Mouse (Mus musculus): ENCODE results near the gene Olfr666. TPM values are rescaled to one million over a fixed set of nuclear protein-coding genes. Genes with fewer than 3 reads are reported as not detected.
"Not testable (repeated sequence)": the region's sequence is repeated elsewhere in the genome, so short reads cannot be mapped to it uniquely, and the experiment has no call there.

The Olfr666 gene
- polyA plus RNA-seq (2015; fragmentation: Nextera tagmentation; extraction: Ambion mirVana): not detected in 2 replicates

DNA sequence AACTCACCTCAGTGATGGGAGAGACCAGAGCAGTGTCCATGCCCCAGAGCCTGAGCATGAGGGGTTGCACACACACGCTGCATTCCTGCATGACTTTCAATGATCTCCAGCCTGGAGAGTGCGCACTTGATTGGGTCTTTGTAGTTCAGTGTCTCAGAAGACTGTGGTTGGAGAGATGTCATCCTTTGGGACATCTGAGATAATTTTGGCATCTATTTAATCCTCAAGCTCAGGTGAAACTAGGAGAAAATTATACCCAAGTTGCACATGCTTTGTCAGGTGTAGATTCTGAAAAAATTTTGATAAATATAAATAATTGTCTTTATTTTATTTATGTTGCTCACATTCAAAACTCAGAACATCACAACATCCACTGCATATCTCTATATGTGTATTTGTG, at the start of gene Olfr666:
Olfr666 (minus strand) TSS at position 101 of the 400 bp plus-strand sequence.
- Histone ChIP-seq H3K9me3 (no peaks in the 10 kb centered on the region), H3K9ac (no peak within 1 kb of the TSS), H3K4me2 (no peak within 1 kb of the TSS), H3K27ac (replicated peaks) (no peak within 1 kb of the TSS), H3K36me3 (no peaks in the 10 kb centered on the region), H3K4me3 (no peak within 1 kb of the TSS), H3K27me3 (replicated peaks) (no peaks in the 10 kb centered on the region), H3K4me1 (no peaks in the 10 kb centered on the region)
- 70% methylated on average over 2 of the region's 2 CpGs for WGBS
- no peak for ATAC-seq (ENCODE audit: extremely low read depth, insufficient number of reproducible peaks, low FRiP score, low TSS enrichment)

DNA sequence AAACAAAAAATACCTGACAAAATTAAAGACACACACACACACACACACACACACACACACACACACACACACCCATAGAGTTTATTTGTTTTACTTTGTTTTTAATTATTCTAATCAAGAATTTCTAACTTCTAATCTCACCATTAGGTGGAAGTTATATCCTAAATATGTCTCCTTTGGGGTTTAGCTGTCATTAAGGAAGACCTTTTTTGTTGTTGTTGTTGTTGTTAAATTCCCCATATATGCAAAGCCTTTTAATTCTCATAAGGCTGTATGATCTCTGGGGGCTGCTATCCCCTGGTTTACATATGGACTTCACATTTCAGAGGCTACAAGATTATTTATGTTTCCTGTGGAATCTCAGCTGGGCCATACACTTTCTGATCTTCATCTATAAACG, 38.2 kb upstream of the Olfr666 start, which contains the start of gene Olfr669:
Olfr669 (plus strand) TSS at position 301 of the 400 bp plus-strand sequence.
- Histone ChIP-seq H3K27me3 (replicated peaks) (no peaks in the 10 kb centered on the region), H3K4me1 (no peaks in the 10 kb centered on the region), H3K4me3 (no peak within 1 kb of the TSS), H3K9ac (no peak within 1 kb of the TSS), H3K9me3 (no peaks in the 10 kb centered on the region), H3K4me2 (no peak within 1 kb of the TSS), H3K27ac (replicated peaks) (no peak within 1 kb of the TSS), H3K36me3 (no peaks in the 10 kb centered on the region)
- ATAC-seq (ENCODE audit: extremely low read depth, insufficient number of reproducible peaks, low FRiP score, low TSS enrichment): no peak
- WGBS: 62% methylated on average over 1 of the region's 1 CpGs

DNA sequence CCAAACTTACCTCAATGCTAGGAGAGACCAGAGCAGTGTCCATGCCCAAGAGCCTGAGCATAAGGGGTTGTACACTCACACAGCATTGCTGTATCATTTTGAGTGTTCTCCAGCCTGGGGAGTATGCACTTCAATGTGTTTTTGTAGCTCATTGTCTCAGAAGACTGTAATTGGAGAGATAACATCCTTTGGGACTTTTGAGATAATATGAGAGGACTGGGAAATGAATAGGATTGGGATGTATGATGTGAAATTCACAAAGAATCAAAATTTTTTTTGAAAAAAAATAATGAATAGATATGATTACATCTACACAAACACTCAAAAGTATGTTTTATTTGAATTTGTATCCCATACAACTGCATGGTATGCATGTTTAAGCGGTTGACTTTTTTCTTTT, 32.2 kb upstream of the Olfr666 start, which contains the start of gene Olfr668:
Olfr668 (minus strand) TSS at position 101 of the 400 bp plus-strand sequence.
- no peak for ATAC-seq (ENCODE audit: extremely low read depth, insufficient number of reproducible peaks, low FRiP score, low TSS enrichment)
- Histone ChIP-seq H3K27me3 (replicated peaks) (no peaks in the 10 kb centered on the region), H3K27ac (replicated peaks) (no peak within 1 kb of the TSS), H3K36me3 (no peaks in the 10 kb centered on the region), H3K4me1 (no peaks in the 10 kb centered on the region), H3K9ac (no peak within 1 kb of the TSS), H3K4me3 (no peak within 1 kb of the TSS), H3K9me3 (no peaks in the 10 kb centered on the region), H3K4me2 (no peak within 1 kb of the TSS)
- 71% methylated on average over 1 of the region's 1 CpGs for WGBS

DNA sequence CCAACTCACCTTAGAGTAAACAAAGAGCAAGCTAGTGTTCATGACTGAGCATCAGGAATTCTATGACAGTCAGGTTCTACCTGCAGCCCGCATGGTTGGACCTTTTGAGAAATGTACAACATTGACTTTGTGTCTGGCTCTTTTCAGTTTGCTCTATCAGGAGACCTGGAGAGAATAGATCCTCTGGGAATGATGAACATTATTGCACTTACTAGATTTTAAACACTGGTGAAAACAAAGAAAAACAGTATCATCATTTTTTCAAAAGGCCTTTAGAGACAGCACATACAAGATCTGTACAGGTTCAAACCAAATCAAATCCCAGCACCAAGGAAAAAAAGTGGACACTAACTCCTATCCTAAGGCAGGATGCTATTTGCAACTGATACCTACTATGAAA, 25.6 kb upstream of the Olfr666 start, which contains the start of gene Olfr667:
Olfr667 (minus strand) TSS at position 101 of the 400 bp plus-strand sequence.
- WGBS: 77% methylated on average over 1 of the region's 1 CpGs
- no peaks in the 10 kb centered on the region for H3K27me3 ChIP-seq (replicated peaks)
- no peak for ATAC-seq (ENCODE audit: extremely low read depth, insufficient number of reproducible peaks, low FRiP score, low TSS enrichment)
- no peak within 1 kb of the TSS for H3K4me3 ChIP-seq
- no peaks in the 10 kb centered on the region for H3K36me3 ChIP-seq
- no peak within 1 kb of the TSS for H3K9ac ChIP-seq
- no peaks in the 10 kb centered on the region for H3K9me3 ChIP-seq
- H3K4me2 ChIP-seq: no peak within 1 kb of the TSS
- H3K27ac ChIP-seq (replicated peaks): no peak within 1 kb of the TSS
- H3K4me1 ChIP-seq: no peaks in the 10 kb centered on the region

DNA sequence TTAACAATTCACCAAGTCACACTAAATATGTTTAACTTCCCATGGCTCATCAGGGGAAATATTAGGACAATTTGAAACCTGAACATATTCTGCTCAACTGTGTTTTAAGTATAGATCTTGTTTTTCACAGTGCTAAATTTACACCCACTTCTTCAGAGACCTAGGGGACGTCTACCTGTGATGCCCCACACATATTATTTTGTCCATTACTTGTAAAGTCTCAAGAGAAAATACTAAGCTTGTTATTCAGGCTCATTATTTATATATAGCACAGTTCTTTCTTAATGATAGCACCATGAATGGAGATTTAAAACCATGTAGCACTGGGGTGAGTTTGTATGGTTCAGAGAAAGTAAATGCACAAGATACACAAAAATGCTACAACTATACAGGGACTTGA, 18.0 kb downstream of the Olfr666 start, which contains the start of gene Olfr665:
Olfr665 (plus strand) TSS at position 301 of the 400 bp plus-strand sequence.
- no peak for ATAC-seq (ENCODE audit: extremely low read depth, insufficient number of reproducible peaks, low FRiP score, low TSS enrichment)
- Histone ChIP-seq H3K4me3 (no peak within 1 kb of the TSS), H3K9me3 (no peaks in the 10 kb centered on the region), H3K9ac (no peak within 1 kb of the TSS), H3K27ac (replicated peaks) (no peak within 1 kb of the TSS), H3K36me3 (no peaks in the 10 kb centered on the region), H3K4me1 (no peaks in the 10 kb centered on the region), H3K27me3 (replicated peaks) (no peaks in the 10 kb centered on the region), H3K4me2 (no peak within 1 kb of the TSS)
- WGBS: 39% methylated on average over 1 of the region's 1 CpGs

- no peak overlapping the region for H3K27ac ChIP-seq (replicated peaks)
- WGBS: 73% methylated on average over 3 of the region's 3 CpGs
- H3K27me3 ChIP-seq (replicated peaks): no peaks in the 10 kb centered on the region
- no peaks in the 10 kb centered on the region for H3K36me3 ChIP-seq
- H3K9ac ChIP-seq: no peak overlapping the region
- no peaks in the 10 kb centered on the region for H3K4me1 ChIP-seq
- no peak overlapping the region for H3K4me3 ChIP-seq
- no peaks in the 10 kb centered on the region for H3K9me3 ChIP-seq
- no peak overlapping the region for H3K4me2 ChIP-seq
- no peak for ATAC-seq (ENCODE audit: extremely low read depth, insufficient number of reproducible peaks, low FRiP score, low TSS enrichment)
Observed at GRCm38 (mm10) chr7:104861381-104861780, 34.4 kb downstream of the Olfr666 start.

- ATAC-seq (ENCODE audit: extremely low read depth, insufficient number of reproducible peaks, low FRiP score, low TSS enrichment): no peak
- Histone ChIP-seq H3K4me3 (no peak overlapping the region), H3K4me2 (no peak overlapping the region), H3K36me3 (no peaks in the 10 kb centered on the region), H3K4me1 (no peaks in the 10 kb centered on the region), H3K9me3 (no peaks in the 10 kb centered on the region), H3K27me3 (replicated peaks) (no peaks in the 10 kb centered on the region), H3K27ac (replicated peaks) (no peak overlapping the region), H3K9ac (no peak overlapping the region)
- WGBS: 61% methylated on average over 1 of the region's 1 CpGs
Observed at GRCm38 (mm10) chr7:104857683-104858082, 38.1 kb downstream of the Olfr666 start.

DNA sequence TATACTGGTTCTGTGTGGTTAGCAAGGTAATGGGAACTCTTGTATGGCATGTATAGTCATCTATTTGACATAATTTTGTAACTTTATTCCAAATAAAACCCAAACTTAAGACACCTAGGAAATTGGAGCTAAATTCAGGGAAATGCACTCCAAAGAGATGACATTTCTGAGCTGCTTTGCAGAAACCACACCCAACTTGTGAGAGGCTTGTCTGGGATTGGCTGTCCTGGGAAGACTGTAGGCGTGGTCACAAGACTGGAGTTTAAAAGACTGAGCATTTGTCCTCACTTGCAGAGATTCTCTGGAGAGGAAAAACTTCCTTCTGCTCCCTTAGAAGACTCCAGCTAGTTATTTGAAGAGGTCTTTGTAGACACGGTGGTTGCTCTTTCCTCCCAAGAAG, 39.0 kb downstream of the Olfr666 start, which contains the start of gene Usp17la:
Usp17la (plus strand) TSS at position 301 of the 400 bp plus-strand sequence.
- H3K9ac ChIP-seq; H3K27ac ChIP-seq (replicated peaks); H3K9me3 ChIP-seq; H3K4me2 ChIP-seq; ATAC-seq (ENCODE audit: extremely low read depth, insufficient number of reproducible peaks, low FRiP score, low TSS enrichment); H3K4me1 ChIP-seq; H3K27me3 ChIP-seq (replicated peaks); H3K36me3 ChIP-seq; H3K4me3 ChIP-seq: not testable (repeated sequence)
- WGBS: 62% methylated on average over 2 of the region's 2 CpGs

DNA sequence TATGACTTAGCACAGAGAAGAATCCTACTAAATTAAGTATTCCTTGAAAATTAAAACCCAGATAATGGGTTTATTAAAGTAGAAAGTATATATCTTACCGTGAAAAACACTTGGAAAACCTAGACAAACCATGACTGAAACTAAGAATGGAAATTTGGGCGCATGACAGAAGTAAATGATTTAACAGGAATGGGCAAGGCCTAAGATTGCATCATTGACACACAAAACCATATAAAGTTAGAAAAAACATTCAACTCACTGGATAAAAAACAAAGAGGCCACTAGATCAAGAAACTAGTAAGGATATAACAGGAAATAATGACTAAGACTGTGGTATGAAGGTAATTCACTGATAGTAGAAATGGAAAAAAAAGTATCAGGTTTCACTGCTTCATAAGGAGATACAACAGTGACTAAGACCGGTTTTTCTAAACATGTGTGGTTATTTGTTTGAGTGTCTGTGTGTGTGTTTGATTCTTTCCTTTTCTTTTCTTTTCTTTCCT, 40.5 kb downstream of the Olfr666 start:
- no peaks in the 10 kb centered on the region for H3K27me3 ChIP-seq (replicated peaks)
- H3K9ac ChIP-seq: no peak overlapping the region
- no peak overlapping the region for H3K4me2 ChIP-seq
- 72% methylated on average over 3 of the region's 3 CpGs for WGBS
- H3K27ac ChIP-seq (replicated peaks): no peak overlapping the region
- ATAC-seq (ENCODE audit: extremely low read depth, insufficient number of reproducible peaks, low FRiP score, low TSS enrichment): no peak
- no peaks in the 10 kb centered on the region for H3K36me3 ChIP-seq
- H3K9me3 ChIP-seq: no peaks in the 10 kb centered on the region
- H3K4me3 ChIP-seq: no peak overlapping the region
- no peaks in the 10 kb centered on the region for H3K4me1 ChIP-seq

- 78% methylated on average over 2 of the region's 2 CpGs for WGBS
- not testable (repeated sequence) for H3K9ac ChIP-seq; H3K4me2 ChIP-seq; H3K27me3 ChIP-seq (replicated peaks); H3K9me3 ChIP-seq; ATAC-seq (ENCODE audit: extremely low read depth, insufficient number of reproducible peaks, low FRiP score, low TSS enrichment); H3K27ac ChIP-seq (replicated peaks); H3K4me1 ChIP-seq; H3K4me3 ChIP-seq; H3K36me3 ChIP-seq
Observed at GRCm38 (mm10) chr7:104851546-104851945, 44.2 kb downstream of the Olfr666 start.

DNA sequence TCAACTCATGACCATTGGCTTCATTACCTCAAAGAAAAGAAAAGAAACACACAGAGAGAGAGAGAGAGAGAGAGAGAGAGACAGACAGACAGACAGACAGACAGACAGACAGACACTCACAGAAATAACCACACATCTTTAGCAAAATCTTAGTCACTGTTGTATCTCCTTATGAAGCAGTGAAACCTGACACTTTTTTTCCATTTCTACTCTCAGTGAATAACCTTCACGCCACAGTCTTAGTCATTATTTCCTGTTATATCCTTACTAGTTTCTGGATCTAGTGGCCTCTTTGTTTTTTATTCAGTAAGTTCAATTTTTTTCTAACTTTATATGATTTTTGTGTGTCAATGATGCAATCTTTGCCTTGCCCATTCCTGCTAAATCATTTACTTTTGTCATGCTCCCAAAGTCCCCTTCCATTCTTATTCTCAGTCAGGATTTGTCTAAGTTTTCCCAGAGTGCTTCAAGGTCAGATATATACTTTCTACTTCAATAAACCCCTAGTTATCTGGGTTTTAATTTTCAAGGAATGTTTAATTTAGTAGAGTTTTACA, 51.9 kb downstream of the Olfr666 start:
- H3K9me3 ChIP-seq: peaks cover 4% of the 10 kb centered on the region; the same call in 1 of the 2 replicates
- H3K27ac ChIP-seq (replicated peaks): no peak overlapping the region
- no peaks in the 10 kb centered on the region for H3K36me3 ChIP-seq
- H3K4me1 ChIP-seq: no peaks in the 10 kb centered on the region
- H3K4me2 ChIP-seq: no peak overlapping the region
- H3K4me3 ChIP-seq: no peak overlapping the region
- ATAC-seq (ENCODE audit: extremely low read depth, insufficient number of reproducible peaks, low FRiP score, low TSS enrichment): no peak
- H3K9ac ChIP-seq: no peak overlapping the region
- no peaks in the 10 kb centered on the region for H3K27me3 ChIP-seq (replicated peaks)
- 65% methylated on average over 1 of the region's 1 CpGs for WGBS

GRCm38 (mm10) chr7:104842503-104842902, 53.2 kb downstream of the Olfr666 start, which contains the start of gene Usp17lb:
Gene Usp17lb, minus strand, starts transcription at chr7:104842603.
- Histone ChIP-seq H3K36me3 (no peaks in the 10 kb centered on the region), H3K9me3 (peaks cover 4% of the 10 kb centered on the region; the same call in 1 of the 2 replicates), H3K27me3 (replicated peaks) (no peaks in the 10 kb centered on the region), H3K4me1 (no peaks in the 10 kb centered on the region), H3K9ac (no peak within 1 kb of the TSS), H3K4me3 (no peak within 1 kb of the TSS), H3K4me2 (no peak within 1 kb of the TSS), H3K27ac (replicated peaks) (no peak within 1 kb of the TSS)
- no peak for ATAC-seq (ENCODE audit: extremely low read depth, insufficient number of reproducible peaks, low FRiP score, low TSS enrichment)
- WGBS: 68% methylated on average over 1 of the region's 1 CpGs

All from heart, embryonic 13.5 days (tissue).